Mouse (Mus musculus): ENCODE data around the gene Gng12. TPM values are rescaled to one million over a fixed set of nuclear protein-coding genes. Genes with fewer than 3 reads are reported as not detected.
"Not testable (repeated sequence)": the region's sequence is repeated elsewhere in the genome, so short reads cannot be mapped to it uniquely, and the experiment has no call there.

Gene Gng12
- total RNA-seq, 2 experiments from 2014 or later: 31.1 to 31.6 TPM

DNA sequence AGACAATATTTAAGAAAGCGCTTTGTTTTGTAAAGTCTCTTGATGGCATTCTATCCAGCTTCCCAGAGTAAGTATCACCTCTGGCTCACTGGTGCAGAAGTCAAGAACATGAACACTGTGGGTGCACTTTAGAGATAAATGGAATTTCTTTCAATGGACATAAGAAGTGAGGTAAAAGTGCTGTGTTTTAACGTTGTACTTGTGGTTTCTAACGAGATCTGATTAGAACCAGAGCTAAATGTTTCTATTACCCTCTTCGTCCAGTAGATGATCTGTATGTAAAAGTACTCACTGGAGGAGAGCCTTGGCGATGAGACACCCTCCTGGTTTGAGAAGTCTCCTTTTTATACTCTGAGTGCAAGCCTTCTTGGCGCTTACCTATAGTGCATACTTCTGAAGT lies 92.8 kb downstream of the Gng12 start:
- DNase-seq (ENCODE audit: low spot score): no peak

DNA sequence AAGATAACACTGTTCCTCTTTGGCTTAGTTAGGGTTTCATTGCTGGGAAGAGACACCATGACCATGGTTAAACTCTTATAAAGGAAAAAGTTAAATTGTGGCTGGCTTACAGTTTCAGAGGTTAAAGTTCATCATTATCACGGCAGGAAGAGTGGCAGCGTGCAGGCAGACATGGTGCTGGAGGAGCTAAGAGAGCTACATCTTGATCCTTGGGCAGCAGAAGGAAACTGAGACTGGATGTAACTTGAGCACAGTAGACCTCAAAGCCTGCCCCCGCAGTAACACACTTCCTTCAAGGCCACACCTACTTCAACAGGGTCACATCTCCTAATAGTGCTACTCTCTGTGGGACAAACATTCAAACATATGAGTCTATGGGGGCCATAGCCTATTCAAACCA lies 93.3 kb downstream of the Gng12 start:
- no peak for DNase-seq (ENCODE audit: low spot score)

DNA sequence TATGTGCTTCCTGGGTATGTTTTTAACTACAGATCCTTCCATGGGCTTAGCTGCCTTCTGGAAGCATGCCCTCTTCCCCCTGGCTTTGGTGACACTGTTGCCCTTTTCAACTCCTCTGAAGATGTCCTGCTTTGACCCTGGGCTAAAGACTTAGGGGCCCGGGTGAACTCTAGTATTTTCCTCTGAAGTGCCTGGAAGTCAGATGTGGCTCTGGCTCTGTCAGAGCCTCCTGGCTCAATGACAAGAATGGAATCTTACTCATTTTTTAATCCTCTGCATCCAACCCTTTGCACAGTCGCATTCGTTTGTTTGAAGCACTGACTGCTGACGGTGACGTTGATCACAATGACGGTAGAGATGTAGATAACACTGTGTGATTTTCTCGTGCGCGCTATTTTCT lies 96.0 kb downstream of the Gng12 start:
- DNase-seq (ENCODE audit: low spot score): no peak

DNA sequence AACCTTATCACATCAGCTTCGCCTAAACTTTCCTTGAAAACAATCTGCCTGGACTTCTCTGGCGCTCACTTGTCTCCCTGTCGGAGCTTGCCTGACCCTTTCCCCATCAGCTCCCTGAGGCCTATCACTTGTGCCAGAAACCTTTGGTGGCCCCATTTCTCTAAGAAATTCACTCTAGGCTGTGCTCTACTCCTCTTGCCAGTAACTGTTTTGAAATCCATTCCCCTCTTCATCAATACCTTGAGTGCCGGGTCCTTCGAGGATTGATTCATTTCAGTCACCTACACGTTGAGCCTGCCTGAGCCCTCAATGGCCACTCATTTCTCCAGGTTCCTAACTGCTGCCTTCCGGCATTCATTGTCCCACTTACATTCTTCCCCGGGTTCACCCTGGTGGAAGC lies 96.6 kb downstream of the Gng12 start:
- no peak for DNase-seq (ENCODE audit: low spot score)

DNA sequence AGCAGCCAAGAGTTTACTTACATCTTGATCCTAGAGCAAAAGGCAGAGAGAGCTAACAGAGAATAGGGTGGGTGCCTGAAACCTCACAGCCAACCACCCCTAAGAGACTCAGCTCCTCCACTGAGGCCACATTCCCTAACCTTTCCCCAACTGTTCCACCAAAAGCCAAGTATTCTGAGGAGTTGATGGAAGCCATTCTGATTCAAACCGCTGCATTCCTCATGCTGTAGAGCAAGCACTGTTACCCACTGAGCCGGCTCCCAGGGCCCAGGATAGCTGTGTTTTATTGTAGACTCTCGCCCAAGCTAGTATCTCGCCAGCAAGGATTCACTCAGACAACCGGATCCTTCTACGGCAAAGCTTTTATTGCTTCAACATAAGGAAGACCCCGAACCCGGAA lies 98.8 kb downstream of the Gng12 start:
- DNase-seq (ENCODE audit: low spot score): no peak

DNA sequence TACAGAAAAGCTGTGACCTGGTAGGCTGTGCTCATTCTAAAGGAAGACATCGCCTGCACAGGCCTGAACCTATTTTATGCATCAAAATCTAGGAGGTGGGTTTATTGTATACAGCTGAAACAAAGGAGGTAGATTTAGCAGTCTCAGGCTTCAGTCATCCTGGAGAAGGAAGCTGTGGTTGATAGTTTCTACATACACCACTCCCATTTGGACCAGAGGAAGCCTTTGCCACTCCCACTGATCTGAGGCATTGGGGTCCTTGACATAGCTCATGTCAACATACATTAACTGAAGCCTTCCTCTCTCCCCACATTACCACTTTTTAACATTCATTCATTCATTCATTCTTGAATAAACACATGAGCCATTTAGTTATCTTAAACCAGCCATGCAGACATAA lies 99.6 kb downstream of the Gng12 start:
- DNase-seq (ENCODE audit: low spot score): no peak

DNA sequence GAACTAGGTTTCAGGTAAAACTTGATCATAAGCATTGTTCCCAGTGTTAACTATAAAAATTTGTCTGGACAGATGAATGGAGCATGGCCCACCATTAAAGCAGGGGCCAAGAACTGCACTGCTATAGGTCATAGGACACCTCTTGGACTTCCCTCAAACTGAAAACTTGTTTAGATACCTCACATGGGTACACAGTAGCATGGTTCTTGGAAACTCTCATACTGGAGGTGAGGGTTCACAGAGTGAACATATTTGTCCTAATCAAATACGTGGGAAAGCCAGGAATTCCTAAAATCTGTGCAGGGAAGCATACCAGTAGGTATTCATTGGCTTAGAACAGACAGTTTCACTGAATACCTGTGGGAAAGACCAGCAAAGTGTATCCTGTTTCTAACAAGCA lies 100.1 kb downstream of the Gng12 start:
- no peak for DNase-seq (ENCODE audit: low spot score)

DNA sequence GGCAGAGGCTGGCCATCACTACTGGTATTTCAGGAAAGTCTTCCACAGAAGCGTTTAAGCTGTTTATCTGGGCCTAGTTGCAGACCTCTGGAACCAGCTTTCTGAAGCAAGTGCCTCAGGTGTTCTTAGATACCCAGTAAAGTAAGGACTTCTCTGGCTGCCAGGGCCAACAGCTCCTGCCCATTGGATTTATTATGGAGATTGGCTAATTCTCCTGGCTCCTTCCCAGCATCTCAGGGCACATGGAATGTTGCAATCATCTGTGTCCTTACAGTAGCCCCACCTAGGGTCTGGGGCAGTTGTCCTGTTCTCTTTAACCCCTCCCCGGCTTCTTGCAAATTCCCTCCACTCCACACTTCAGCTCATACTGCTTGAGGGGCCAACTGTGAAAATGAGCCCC lies 102.4 kb downstream of the Gng12 start:
- peak; percentile 30 for DNase-seq (ENCODE audit: low spot score)

DNA sequence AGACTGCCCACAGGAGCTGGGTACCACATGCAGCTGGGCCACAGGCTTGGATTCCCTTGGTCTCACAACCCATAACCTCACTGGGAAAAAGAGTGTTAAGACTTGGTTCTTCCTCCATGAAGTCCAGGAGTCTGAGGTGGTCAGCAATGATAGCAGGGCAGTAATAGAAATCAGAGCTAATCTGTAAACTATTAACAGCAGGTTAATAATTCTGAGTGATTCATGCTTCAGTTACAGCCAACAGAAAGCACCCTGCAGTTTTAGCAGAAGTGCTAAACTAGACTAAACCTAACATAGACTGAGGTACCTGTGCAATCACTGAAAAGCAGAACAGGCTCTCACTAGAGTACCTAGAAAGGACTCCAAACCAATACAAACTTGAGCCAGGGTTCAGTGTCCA lies 103.6 kb downstream of the Gng12 start:
- no peak for DNase-seq (ENCODE audit: low spot score)

DNA sequence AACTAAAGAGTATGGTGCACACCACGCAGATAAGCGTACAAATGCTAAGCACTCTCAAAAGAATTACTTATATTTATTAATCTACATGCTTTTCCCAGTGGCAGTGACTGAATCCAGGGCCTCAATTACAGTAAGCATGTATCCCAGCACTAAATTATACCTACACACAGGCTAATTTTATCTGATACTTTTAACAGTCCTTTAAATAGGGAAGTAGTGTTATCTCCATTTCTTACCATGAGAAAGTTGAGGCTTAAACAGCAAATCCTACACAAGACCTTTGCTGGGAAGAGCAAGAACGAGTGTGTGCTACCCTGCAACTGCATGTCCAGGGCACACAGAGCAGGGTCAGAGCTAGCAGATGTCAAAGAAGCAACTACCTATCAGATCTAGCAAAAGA lies 113.7 kb downstream of the Gng12 start:
- DNase-seq (ENCODE audit: low spot score): no peak

DNA sequence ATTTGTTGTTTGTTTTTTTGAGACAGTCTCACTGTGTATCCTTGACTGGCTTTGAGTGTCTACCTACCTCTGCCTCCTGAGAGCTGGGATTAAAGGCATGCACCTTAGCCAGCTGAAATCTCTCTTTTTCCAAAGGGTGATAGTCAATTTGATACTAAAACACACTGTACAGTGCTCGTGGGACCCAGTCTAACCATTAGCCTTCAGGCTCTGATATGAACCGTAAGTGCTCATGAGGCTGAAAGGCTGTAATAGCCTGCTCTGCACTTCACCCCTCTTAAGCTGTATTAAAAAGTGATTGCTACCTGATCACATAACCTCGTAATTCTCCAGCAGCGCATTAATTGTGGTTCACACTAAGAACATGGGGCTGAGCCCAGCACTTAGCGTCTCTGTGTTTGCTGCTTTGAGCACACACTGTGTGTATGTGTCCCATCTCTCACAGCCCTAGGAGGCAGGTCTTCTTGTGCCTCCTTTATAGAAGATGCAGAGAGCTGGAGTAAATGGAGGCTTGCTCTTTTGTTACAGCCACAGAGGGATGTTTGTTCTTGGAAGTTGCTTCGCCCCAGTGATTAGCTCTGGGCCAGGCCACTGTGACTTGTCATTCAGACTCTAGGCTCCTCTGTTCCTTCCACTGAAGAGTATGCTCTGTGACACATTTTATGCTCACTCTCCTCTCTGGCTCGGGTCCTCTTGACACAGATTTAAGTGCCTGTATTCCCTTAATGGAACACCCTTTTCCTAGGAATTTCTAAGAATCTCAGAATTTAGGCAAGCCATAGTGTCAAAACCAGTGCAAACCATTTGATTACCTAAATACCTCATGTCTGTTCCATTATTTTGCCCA lies 114.4 kb downstream of the Gng12 start:
- no peak for DNase-seq (ENCODE audit: low spot score)

DNA sequence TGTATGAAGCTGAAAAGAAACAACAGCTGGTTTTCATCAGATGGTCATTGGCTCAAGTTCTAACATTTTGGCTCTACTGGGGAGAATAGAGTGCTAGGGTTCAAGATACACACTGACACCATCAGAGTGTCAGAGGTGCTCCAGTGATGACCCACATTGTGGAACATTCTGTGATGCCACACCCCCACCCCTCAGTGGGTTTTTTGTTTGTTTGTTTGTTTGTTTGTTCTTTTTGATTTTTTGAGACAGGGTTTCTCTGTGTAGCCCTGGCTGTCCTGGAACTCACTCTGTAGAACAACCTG lies 115.0 kb downstream of the Gng12 start:
- DNase-seq (ENCODE audit: low spot score): no peak

DNA sequence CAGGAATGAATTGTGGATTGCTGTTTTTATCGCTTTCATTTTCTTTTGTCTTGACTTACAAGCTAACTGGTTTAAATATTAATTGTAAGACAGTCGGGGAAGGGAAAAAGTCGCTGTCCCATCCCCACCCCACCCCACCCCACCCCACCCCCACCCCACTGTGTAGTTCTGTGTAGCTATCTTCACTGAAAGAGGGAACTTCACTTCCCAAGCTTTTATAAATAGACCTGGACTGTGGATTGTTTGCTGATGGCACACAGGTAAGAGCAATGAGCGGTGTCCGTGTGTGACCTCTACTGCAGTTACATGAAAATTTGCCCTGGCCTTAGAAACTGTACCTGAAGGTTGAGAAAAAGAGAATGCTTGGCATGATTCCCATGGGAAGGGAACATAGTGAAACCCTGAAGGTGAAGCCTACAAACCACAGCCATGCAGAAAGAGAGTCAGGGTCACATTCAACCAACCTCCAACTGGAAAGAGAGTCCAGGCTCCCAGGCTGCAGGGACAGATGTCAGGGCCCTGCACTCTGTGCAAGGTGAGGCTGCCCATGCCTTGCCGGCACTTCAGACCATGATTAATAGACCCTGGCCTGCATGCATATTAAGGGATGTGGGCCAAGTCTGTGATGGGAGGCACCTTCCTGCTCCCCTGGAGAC lies 117.2 kb downstream of the Gng12 start:
- no peak for DNase-seq (ENCODE audit: low spot score)

DNA sequence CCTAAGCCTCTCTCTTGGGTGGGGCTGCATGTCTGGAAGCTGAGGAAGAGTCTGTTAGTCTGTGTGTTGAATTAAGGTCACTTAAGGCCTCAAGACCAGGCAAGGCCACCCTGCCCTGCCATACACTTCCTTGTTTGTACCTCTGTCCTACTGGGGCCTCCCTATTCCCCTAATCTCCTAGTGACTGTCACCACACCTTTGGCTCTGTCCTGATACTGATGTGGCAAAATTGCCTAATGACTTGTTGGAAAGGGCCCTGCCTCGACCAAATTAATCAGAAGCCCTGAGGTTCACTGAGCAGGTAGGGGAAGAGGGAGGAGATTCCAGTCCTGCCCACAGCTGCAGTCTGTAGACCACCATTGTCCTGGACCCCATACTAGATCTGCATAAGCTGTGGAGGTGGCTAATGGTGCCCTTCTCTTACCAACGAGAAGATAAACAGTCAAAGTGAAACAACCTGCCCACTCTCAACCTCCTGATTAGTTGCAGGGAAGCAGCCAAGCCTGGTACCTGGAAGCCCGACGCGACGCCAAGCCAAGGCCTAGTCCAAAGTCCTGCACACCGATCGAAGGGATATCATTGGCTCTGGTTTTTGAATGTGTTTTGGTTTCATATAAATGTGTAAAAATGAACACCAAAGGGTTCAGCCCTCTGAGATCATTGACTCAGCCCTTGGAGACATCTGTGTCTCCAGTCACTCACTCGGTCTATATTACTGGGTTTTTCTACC lies 117.9 kb downstream of the Gng12 start:
- DNase-seq (ENCODE audit: low spot score): no peak

DNA sequence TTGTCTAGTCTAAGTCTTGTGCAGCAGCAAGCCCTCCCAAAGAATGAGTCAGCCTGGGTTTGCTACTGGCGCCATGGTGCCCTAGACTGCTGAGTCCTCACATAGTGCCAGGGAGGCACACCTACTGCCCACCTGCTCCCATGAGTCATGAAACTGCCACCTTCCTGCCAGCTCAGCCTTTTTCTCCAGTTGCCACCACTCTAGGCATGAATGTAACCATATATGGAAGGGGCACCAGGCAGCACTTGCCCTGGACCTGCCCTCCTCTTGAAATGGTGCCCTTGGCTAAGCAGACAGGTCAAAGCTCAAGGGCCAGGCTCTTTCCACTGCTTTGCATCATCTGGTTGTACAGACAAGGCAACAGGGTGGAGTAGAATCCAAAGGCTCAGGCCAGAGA lies 118.5 kb downstream of the Gng12 start:
- peak; percentile 20 for DNase-seq (ENCODE audit: low spot score)

DNA sequence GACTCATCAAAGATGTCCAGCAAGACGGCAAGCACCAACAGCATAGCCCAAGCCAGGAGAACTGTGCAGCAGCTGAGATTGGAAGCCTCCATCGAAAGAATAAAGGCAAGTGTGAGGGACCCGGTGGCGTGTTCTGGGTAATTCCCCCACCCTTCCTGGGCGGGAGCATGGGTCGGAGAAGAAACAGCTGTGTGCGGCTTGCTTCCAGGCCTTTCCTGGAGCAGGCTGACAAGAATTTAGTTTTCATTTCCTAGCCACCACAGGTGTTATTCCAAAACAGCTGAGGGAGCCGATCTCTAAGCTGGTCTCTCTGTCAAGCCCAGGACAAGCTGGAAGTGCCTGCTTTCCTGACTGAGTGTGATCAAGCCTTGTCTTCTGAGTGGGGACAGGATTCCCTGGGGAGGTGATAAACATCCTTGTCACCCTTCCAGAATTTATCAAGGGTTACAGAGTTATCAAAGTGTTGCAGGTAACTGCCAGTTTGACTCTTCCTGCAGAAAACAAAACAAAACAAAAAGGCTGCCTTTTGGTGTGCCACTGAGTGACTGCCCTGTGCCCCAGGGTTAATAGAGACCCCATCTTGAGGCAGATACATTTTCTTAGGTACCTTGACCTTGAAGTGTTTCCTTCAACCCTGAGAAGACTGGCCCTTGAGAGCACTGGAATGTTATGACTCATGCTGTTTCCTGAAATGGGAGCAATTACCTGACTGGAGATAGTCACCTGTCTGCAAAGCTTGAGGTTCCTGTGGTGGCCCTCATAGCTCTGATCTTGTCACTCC lies 119.7 kb downstream of the Gng12 start:
- peak; percentile 22 for DNase-seq (ENCODE audit: low spot score)

DNA sequence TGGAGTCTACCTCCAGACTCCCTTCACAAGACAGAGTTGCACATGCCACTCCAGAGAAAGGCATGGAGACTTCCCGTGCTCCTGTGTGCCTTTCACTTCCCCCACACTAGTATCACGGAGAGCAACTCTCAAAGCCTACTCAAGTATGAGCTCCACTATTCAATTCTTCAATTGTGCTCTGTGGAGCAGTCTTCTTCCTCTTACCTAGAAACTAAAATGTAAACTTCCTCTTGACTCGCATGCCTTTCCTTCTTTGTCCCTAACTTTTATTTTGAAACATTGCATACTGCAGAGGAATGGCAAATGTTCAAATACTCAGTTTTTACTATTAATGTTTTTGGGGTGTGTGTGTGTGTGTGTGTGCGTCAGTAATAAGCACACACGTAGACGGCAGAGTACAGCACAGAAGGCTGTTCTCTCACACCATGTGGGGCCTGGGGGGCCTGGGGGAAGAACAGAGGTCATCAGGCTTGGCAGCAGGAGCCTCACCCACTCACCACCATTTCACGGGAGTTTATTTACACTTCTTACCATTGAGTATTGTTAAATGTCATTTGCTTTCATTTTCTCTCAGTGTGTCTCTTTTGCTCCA lies 120.4 kb downstream of the Gng12 start:
- no peak for DNase-seq (ENCODE audit: low spot score)

DNA sequence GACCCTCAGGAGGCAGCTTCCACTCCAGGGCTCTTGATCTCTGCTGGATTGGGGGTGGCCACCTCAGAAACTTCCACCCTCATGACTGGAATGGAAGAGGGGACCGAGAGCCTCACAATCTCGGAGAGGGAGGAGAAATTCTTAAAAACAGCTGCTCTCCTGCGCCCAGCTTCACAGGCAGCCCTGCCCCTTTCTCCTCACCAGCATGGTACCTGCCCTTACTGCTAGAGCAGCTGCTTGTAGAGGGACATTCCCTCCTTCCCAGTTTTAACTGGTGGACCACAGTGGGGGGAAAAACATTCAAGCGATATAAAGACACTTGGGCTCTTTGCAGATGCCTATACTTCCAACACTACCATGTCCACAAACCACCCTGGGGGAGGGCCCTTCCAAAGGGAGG lies 122.2 kb downstream of the Gng12 start:
- no peak for DNase-seq (ENCODE audit: low spot score)

DNA sequence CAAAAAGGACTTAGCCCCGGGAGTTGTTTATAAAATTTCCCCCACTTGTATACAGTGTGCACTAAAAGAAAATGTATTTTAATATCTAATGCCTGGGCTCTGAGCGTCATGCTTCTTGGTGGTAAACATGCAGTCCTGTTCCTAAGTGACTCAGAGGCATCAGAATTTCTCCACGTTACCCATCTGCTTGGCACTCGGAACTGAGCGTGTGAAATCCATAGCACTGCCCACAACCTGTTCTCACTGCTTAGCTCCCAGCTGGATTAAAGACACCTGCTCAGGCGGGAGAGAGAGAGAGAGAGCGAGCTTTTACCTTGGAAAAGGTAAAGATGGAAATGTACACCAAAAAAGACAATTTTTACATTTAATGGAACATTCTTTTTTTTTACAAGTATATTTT lies 122.8 kb downstream of the Gng12 start:
- not testable (repeated sequence) for DNase-seq (ENCODE audit: low spot score)

DNA sequence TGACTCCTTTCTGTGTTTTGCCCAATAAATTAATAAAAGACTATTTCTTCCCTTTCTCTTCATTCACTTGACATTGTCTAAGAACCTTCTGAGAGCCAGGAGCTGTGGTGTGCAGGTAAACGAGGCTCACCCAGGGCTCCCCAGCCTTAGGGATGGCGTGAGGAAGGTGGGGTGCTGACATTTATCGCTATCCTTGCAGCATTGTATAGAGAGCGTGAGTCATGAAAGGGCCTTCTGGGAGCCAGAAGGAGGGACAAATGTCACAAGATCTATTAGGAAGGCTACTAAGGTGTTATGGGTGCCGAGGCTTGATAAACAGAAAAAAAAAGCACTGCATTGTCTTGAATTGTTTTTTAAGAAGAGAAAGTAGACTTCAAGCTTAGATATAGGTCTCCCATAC lies 125.1 kb downstream of the Gng12 start:
- DNase-seq (ENCODE audit: low spot score): no peak

DNA sequence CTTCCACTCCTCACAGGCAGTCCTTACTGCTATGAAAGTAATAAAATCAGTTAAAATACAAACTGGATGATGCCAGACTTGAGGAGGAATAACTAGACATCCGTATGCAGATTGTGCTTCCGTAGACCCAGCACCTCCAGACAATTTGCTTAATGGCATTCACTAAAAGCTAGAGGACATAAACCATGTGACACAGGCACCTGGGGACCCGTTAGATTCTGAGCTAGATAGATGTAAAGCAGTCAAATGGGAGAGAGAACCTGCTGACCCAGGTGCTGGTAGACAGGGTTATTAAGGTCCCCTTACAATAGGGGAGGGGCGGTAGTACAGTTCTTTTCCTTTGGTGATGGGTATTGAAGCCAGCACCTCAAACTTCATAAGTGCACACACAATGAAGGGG lies 127.5 kb downstream of the Gng12 start:
- DNase-seq (ENCODE audit: low spot score): no peak

DNA sequence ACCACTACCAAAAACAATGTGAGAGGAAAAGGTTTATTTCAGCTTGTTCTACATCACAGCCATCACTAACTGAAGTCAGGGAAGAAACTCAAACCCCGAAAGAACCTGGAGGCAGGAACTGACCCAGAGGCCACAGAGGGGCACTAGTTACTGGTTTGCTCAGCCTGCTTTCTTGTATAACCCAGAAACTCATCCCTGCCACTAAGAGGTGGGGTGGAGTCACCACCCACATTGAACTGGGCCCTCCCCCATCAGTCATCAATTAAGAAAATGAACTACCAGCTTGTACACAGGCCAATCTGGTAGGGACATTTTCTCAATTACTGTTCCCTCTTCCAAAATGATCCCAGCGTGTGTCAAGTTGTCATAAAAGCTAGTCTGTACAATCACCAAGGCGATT lies 130.5 kb downstream of the Gng12 start:
- no peak for DNase-seq (ENCODE audit: low spot score)
